Mouse (Mus musculus) urinary bladder, adult 18-20 months (tissue): ENCODE results near the gene Strbp.

Experiments used
- DNase-seq, 2 experiments: peaks; one replicate each; pipeline ENCODE4 v3.0.0; 2022; ENCODE audit warnings: low spot score in 2 of 2, mixed read lengths in 2 of 2

Strbp gene

GRCm38 (mm10) chr2:37703230-37703954 is at the start of gene Strbp:
Gene Strbp, minus strand, starts transcription at chr2:37703859.
- DNase-seq = peak; percentile 86 to 88

DNA sequence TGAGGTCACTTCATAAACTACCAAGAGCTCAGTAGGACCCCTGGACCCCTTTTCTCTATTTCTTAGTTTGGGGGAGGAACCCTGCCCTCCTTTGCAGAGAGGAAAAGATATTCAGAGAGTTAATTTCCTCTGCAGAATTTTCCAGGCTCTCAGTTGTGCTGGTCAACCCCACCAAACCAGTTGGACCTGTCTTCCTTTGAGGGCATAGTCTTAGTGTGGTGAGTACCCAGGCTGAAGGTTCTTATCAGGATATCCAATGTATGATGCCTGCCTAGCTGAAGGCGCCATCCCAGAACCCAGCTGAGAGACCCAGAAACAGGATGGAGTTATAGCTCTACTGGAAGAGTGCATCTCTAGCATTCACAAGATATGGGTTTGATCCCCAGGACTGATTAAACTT is 47.5 kb upstream of the Strbp start:
- peak in 1 of 2 experiments; percentile 60 for DNase-seq

DNA sequence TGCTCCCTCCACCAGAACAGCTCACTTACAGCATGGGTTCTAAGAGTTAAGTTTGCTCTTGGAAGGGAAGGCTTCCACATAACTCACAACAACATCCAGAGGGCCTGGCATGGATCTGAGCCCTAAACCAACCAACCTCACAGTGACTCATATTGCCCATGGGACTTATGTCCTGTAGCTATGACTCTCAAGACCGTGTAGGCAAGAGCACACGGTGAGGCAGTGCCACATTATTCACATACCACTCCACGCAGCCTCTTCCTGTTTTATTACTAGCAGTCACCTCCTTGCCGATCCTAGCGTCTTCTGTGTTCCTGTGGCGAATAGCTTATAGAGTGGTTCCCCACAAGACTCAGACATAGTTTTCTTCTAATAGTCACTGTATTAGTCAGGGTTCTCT is 45.7 kb upstream of the Strbp start:
- DNase-seq = no peak

GRCm38 (mm10) chr2:37748442-37749066 is 44.9 kb upstream of the Strbp start:
- DNase-seq = no peak

DNA sequence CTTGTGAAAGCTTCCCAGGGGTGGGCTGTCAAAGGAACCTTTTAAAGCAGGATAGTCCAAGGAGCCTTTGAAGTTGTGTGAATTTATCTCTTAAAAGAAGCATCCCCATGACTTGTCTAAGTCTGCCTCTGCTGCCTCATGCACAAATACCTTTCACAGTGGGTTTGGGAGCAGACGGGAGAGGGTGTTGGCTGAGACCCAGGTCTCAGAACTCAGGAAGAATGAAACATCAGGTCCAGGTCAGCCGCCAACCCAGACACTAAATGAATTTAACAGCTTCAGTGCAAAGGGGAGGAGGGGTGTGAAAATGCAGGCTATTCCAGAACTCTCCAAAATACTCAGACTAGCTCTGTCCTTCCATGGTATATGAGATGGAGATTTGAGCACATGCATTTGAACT is 44.2 kb upstream of the Strbp start:
- no peak for DNase-seq

GRCm38 (mm10) chr2:37746293-37747049 is 42.8 kb upstream of the Strbp start:
- no peak for DNase-seq

GRCm38 (mm10) chr2:37744773-37745395 is 41.2 kb upstream of the Strbp start:
- no peak for DNase-seq

GRCm38 (mm10) chr2:37741806-37742554 is 38.3 kb upstream of the Strbp start:
- no peak for DNase-seq

GRCm38 (mm10) chr2:37735807-37736188 is 32.1 kb upstream of the Strbp start:
- DNase-seq = no peak

DNA sequence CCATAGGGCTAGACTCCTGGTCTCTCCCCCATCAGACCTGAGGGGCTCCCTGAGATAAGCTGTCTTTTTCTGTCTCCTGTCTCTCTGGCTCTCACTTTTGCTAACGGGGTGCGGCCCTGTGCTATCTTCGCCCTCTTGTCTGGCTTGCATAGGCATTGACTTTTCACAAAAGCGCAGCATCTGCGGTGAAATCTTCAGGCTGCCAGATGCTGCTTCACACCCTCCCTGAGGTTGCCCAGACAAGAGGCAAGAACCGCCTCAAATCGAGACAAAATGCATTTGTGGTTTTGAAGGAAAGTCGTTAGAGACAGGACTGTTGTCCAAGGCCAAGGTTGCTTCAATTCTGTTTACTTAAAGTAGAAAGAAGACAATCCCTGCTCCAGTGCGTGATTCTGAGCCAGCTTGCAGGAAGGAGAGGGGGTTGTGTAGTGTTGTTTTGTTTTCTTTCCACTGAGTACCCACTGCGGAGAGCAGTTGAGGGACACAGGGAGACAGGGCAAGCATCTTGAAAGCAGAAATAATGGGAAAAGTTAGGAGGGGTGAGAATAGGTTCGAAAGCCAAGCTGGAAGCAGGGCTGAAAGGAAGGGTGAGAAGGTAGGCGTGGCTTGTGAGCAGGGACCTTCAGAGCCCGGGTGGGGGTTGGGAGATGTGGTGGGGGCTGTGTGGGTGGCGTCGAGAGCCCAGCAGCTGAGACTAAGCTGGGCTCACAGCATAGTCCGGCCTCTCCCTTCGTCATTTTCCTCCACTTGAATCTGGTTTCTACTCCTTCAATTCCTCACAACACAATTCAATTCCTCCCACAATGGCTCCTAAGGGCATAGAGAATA is 31.5 kb upstream of the Strbp start:
- DNase-seq = no peak

- DNase-seq = no peak
Observed at GRCm38 (mm10) chr2:37731241-37731801, 27.7 kb upstream of the Strbp start.

DNA sequence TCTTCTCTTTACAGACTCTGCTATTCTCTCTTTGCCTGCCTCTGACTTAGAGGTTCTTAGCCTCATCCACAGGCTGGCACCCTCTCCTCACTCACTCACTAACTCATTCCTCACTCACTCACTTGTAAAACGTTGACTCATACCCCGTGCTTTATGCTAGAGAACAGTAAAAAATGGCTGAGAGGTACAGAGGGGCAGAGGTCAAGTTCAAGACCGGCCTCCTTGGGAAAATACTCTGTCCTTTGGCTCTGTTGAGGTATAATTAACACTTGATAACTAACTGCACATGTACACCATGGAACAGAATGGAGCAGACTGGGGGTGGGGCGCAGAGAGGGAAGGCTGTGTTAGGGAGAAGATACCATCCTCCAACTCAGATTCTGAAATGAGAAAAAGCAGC is 20.6 kb upstream of the Strbp start:
- no peak for DNase-seq

DNA sequence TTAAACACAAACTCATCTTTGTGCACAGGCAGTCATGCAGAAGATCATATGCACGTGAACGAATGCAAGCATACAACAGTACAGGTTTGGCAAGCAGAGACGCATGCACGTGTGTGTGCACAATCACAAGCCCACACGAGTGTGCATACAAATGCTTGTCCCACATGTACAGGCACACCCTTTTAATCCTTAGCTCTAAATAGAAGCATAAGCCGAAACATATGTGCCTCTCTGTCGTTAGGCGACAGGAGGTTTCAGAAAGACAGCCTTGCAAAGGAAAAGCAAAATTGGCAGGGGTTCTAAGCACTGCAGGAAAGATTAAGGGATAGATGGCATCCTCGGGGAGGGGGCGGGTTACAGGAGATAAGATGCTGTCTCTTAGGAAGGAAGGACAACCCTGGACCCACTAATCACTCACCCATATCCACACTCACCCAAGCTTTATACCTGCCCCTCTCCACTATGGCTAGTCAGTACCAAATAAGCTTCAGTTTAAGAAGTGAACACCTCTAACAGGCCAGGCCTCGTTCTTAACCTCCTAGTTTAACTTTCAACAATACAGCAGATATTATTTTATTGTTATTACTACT is 19.9 kb upstream of the Strbp start:
- DNase-seq = no peak

GRCm38 (mm10) chr2:37722674-37723465 is 19.2 kb upstream of the Strbp start:
- no peak for DNase-seq

- no peak for DNase-seq
Observed at GRCm38 (mm10) chr2:37716266-37716665, 12.6 kb upstream of the Strbp start.

DNA sequence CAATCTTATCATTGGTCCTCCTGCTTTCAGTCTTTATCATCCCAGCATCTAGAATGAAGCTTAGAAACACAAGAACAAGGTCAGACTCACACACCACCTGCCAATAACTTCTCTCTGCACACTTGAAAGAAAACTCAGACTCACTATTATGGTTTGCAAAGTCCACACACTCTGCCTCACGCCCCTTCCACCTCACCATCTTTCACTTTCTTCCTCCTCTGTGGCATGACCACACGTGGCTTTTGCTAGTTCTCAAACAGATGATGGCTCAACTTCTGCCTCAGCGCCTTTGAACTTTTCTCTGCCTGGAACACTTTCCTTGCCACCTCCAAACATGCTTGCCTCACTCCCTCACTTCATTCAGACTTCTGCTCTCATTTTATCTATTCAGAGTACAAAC is 11.7 kb upstream of the Strbp start:
- no peak for DNase-seq

- no peak for DNase-seq
Observed at GRCm38 (mm10) chr2:37713100-37713499, 9.4 kb upstream of the Strbp start.

DNA sequence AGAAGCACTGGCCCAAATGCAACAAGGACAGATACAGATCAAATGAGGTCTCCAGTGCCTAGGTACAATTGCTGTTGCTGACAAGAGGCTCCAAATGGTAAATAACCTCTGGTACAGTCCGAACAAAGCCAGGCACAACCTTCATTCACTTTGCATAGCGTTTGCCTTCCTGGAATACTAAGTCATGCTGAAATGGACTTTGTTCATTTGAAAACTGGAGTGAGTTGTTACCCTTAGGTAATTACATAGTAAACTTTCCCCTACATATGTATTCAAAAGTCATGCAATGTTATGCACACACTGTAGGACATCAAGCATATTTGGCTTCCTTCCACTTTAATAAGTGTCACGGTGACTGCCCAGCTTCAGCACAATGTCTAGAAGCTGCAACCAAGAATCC is 5.2 kb upstream of the Strbp start:
- no peak for DNase-seq

- no peak for DNase-seq
Observed at GRCm38 (mm10) chr2:37704141-37704760, 592 bp upstream of the Strbp start.
